Mouse (Mus musculus) urinary bladder, postnatal 14 days (tissue): ENCODE results near the gene Kcnk10.

Source experiments
- DNase-seq: peaks from one replicate; pipeline ENCODE4 v3.0.0; 2021; ENCODE audit warnings: low spot score

Kcnk10 gene

GRCm38 (mm10) chr12:98406598-98406997 is 171.5 kb downstream of the Kcnk10 start:
- no peak for DNase-seq

DNA sequence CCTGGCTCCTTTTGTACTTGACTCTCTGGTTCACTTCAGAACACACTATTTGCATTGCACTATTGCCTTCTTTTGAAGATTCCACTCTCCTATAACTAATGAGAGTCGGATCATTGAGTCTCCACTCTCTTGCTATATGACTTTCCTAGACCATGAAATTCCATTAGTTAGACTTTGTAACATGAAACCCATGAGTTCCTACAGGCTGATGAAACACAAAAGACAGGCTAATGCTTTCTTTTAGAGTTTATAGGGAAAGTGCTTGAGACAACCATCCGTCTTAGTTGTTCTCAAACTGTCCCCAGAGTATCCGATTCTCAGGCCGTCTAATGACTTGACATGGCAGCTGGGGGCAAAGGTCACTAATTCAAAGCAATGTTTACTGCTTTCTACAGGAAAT is 172.0 kb downstream of the Kcnk10 start:
- DNase-seq, result no peak

GRCm38 (mm10) chr12:98396586-98396985 is 181.5 kb downstream of the Kcnk10 start:
- DNase-seq, result no peak

DNA sequence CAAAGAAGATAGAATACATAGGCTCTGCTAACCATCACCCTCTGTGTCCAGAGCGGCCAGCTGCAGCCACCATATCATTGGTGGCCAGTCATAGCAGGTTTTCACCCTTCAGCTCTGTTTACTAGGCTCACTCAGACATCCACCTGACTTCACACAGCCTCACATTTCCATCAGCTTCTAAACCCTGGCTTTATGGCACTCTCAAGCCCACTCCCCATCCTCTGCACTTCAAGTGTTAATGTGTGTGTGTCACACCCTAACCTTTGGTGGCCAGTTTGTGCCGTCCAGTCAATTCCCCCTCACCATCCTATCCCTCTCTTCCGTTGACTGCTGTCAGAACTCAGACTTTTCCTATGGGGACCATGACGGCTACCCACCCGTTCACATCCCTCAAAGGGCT is 184.0 kb downstream of the Kcnk10 start:
- DNase-seq, result no peak

- no peak for DNase-seq
Measured at GRCm38 (mm10) chr12:98391347-98391746, 186.8 kb downstream of the Kcnk10 start.

DNA sequence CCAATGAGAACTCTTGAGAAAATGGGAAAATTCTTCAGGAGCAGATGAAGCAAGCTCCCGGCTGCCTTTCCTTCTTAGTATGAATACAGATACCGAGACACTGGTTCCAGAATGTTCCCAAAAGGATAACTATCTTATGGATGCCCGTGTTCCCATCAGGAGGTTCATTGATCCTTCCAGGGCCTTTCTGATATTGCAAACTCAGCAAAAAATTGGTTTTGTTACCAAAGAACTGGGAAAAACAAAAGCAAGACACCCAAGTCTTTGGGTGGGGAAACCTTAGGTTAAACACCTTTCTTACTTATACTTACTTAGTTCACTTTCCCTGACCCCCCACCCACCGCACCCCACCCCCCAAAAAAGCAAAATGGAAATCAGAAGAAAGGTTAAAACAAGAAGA is 188.5 kb downstream of the Kcnk10 start:
- DNase-seq, result no peak
